Mouse (Mus musculus) hindbrain, embryonic 10.5 days (tissue): ENCODE measurements around the gene Cdk17. TPM values are rescaled to one million over a fixed set of nuclear protein-coding genes. Genes with fewer than 3 reads are reported as not detected.

Experiments
- DNase-seq: peaks from one replicate; pipeline ENCODE4 v3.0.0-alpha.2; 2017; ENCODE audit warnings: low spot score
- H3K27ac ChIP-seq: fragments of 300-500 bp; sonication (generic); 2 replicates; pipeline ENCODE4 v1.5.1; 2016; ENCODE audit warnings: mild to moderate bottlenecking, moderate library complexity
- H3K27me3 ChIP-seq: fragments of 300-500 bp; sonication (generic); 2 replicates; pipeline ENCODE4 v1.6.1; 2016; ENCODE audit warnings: mild to moderate bottlenecking; ENCODE audit not compliant: poor library complexity, insufficient read depth, severe bottlenecking
- H3K36me3 ChIP-seq: fragments of 300-500 bp; sonication (generic); 2 replicates; pipeline ENCODE4 v1.6.1; 2016; ENCODE audit warnings: mild to moderate bottlenecking, moderate library complexity
- H3K4me1 ChIP-seq: fragments of 300-500 bp; sonication (generic); replicated peaks from 2 replicates; pipeline ENCODE4 v1.6.1; 2016; ENCODE audit warnings: mild to moderate bottlenecking
- H3K4me3 ChIP-seq: fragments of 300-500 bp; sonication (generic); 2 replicates; pipeline ENCODE4 v1.5.1; 2016; ENCODE audit warnings: mild to moderate bottlenecking, moderate library complexity
- H3K9me3 ChIP-seq: fragments of 300-500 bp; sonication (generic); 2 replicates; pipeline ENCODE4 v1.6.1; 2016; ENCODE audit warnings: mild to moderate bottlenecking, moderate library complexity
- WGBS: fragments of 180-500 bp; shearing (Covaris S2); methylation state at CpG from one replicate; pipeline ENCODE4 v1.1.7; 2016; 5-methylcytosine and 5-hydroxymethylcytosine counted together
- polyA plus RNA-seq: library from polyadenylated mRNA; unstranded; fragments of >200 nt; fragmentation: Nextera tagmentation; extraction: Ambion mirVana; gene quantifications from 2 replicates; pipeline ENCODE4 v1.2.1, GENCODE M21; 2016

The Cdk17 gene
- polyA plus RNA-seq, 1 experiment from 2014 or later = 22.6 TPM

DNA sequence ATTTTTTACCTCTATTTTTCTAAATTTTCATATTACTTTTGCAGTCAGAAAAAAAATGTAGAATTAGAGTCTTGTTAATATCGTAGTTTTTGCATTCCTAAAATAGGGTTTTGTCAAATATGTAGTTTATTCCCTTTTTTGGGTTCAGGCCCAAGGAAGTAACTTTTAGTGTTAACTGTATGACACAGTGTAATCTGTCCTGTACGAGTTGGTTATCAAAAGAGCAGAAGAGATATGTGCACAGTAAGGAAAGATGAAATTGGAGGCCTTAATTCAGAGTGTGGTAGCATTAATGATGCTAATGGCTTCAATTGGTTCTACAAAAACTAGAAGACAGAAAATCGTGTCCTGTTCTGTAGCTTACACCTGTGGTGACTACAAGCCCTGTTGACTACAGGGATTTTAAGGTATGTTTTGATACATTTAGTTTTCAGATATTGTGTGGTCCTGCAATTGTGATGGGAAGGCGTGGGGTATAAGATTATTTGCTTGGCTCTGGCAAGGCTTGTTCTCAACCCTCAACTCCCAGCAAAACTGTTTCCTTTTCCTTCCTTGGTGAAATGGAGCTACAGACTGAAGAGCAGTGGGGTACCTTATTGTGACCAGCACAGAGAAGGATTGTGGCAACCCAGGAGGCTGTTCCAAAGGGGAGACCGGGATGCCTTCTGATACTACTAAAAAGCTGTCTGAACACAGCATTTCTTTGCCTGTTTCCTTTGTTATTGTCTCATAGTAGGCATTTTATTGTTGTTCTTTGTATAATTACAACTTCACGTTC, 3.2 kb downstream of the Cdk17 start:
- Histone ChIP-seq H3K4me1 (peaks cover 65% of the 10 kb centered on the region), H3K36me3 (no peaks in the 10 kb centered on the region), H3K27me3 (no peaks in the 10 kb centered on the region), H3K4me3 (no peak overlapping the region), H3K9me3 (no peaks in the 10 kb centered on the region), H3K27ac (peak overlapping the region; percentile 53; the same call in 1 of the 2 replicates)
- 56% methylated on average over 6 of the region's 6 CpGs for WGBS
- no peak for DNase-seq

DNA sequence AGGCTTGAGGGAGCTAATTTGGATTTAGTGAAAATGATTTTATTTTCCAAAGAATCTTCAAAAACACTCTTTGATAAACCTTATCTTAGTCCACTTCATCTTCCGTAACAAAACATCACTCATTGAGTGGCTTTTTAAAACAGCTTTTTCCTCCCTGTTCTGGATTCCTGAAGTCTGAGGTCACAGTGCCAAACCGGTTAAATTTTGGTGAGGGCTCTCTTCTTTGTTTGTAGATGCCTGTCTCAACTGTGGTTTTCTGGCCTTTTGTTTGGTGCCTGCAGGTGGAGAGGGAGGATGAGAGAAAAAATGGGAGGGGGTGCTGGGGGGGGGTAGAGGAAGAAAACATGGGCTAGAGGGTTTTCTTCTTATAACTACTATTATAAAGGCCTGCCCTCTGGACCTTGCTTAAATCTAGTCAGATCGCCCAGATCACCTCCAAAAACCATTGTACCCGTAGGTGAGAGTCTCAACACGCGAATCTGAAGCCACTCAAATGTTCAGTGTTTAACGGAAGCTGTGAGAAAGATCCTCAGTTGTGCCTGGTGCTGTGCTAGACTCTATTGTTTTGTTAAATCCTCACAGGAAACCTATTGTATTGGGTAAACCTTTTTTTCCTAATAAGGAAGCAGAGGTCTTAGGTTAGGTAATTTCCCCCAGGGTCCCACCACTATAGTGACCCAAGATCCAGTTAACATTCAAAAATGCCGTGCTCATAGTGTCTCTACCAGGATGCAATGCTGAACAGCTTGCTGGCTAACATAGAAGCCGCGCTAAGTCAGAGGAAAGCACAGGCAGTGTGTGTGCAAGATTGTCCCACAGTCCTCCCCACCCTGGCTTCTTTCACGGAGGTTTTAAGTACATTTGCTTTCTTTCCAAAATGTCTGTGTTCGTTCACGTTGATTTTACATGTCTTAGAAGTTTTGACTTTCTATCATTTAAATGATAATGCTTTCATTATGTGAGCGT, 5.0 kb downstream of the Cdk17 start:
- H3K4me3 ChIP-seq = peak overlapping the region; percentile 38
- H3K4me1 ChIP-seq = peaks cover 62% of the 10 kb centered on the region
- no peaks in the 10 kb centered on the region for H3K9me3 ChIP-seq
- 10% methylated on average over 14 of the region's 14 CpGs for WGBS
- H3K27ac ChIP-seq = peak overlapping the region; percentile 86
- 0 out of 2 replicates have a peak, but pooled peaks cover 4% of the 10 kb centered on the region for H3K36me3 ChIP-seq
- peak; percentile 18 for DNase-seq
- H3K27me3 ChIP-seq = no peaks in the 10 kb centered on the region

DNA sequence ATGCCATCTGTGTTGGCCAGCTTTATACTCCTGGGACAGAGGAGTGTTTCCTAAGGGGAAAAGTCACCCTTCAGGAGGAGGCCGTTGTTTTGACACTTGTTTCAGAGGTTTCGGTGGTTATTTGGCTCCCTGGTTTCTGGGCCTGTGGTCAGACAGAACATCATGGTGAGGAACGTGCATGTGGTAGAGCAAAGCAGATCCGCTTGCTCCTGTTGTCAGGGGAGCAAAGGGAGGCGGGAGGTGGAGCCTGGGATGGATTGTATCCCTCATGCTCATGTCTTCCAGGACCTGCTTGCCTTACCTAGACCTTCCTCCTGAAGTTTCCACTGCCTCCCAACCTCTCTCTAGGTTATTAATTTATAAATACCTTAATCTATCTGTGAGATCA, 5.7 kb downstream of the Cdk17 start:
- Histone ChIP-seq H3K36me3 (0 out of 2 replicates have a peak, but pooled peaks cover 4% of the 10 kb centered on the region), H3K4me1 (peaks cover 66% of the 10 kb centered on the region), H3K27ac (peak overlapping the region; percentile 86), H3K27me3 (no peaks in the 10 kb centered on the region), H3K9me3 (no peaks in the 10 kb centered on the region), H3K4me3 (peak overlapping the region; percentile 38)
- WGBS = 5% methylated on average over 5 of the region's 5 CpGs
- DNase-seq = peak; percentile 37

DNA sequence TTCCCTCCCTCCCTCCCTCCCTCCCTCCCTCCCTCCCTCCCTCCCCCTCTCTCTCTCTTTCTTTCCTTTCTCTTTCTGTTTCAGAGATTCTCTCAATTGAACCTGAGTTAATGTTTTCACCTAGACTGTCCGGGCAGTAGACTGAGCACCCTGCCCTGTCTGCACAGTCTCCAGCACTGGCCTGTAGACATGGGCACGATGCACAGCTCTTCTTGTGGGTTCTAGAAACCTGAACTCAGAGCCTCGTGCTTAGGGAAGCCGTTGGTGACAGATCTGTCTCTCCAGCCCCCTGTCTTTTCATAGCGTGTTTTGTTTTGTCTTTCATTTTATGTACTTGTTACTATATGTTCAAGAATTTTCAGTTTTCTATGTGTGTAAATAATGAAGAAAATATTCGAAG, 6.6 kb downstream of the Cdk17 start:
- 74% methylated on average over 6 of the region's 6 CpGs for WGBS
- no peak for DNase-seq
- Histone ChIP-seq H3K36me3 (0 out of 2 replicates have a peak, but pooled peaks cover 4% of the 10 kb centered on the region), H3K9me3 (no peaks in the 10 kb centered on the region), H3K27me3 (no peaks in the 10 kb centered on the region), H3K27ac (peak overlapping the region; percentile 35; the same call in 1 of the 2 replicates), H3K4me1 (peaks cover 63% of the 10 kb centered on the region), H3K4me3 (no peak overlapping the region)

DNA sequence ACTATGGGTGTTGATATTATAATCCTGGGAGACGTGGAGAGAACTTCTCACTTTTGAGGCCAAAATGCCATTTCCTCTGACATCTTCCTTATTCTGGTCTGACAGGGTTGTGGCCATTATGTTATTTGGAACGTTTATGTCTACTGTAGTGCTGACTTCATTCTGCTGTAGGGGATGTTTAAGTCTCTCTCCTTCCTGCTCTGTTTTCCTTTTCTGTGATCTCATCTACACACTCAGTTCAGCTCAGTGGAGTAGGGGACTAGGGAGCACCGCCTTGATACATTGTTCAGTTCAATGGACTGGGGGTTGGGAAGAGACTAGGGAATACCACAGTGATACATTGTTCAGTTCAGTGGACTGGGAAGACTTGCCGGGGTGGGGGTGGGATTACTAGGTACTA, 7.4 kb downstream of the Cdk17 start:
- Histone ChIP-seq H3K27me3 (no peaks in the 10 kb centered on the region), H3K36me3 (peaks cover 8% of the 10 kb centered on the region; the same call in 1 of the 2 replicates), H3K4me3 (no peak overlapping the region), H3K9me3 (no peaks in the 10 kb centered on the region), H3K4me1 (peaks cover 57% of the 10 kb centered on the region), H3K27ac (peak overlapping the region; percentile 47; the same call in 1 of the 2 replicates)
- 36% methylated on average over 4 of the region's 4 CpGs for WGBS
- DNase-seq = no peak

DNA sequence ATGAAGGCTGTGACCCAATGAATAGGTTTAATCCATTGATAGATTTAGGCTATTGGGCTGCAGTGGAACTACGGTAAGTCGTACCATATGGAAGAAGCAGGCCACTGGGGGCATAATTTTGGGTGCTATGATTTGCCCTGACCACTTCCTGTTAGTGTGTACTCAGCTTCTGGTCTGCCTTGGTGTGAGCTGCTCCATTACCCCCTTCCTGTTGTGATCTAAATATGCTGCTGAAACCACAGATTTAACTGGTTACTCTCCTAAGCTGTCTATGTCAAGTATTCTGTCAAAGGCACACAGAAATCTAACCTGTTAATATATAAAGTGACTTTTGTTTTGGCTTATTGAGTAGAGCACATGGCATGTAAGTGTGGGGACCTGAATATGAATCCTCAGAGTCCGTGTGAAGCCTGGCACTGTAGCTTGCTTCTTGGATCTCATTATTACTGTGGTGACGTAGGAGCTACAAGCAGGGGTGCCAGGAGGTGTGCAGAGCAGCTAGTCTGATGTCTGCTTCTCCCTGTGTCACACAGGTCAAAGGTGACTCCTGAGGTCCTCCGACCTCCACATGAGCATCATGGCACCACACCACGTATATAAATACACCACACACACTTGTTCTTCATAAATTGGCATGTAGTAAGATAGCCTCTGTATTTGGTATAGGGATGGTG, 10.6 kb downstream of the Cdk17 start:
- H3K36me3 ChIP-seq = peaks cover 15% of the 10 kb centered on the region; the same call in 1 of the 2 replicates
- no peak for DNase-seq
- 68% methylated on average over 6 of the region's 6 CpGs for WGBS
- H3K9me3 ChIP-seq = no peaks in the 10 kb centered on the region
- no peak overlapping the region for H3K4me3 ChIP-seq
- H3K27me3 ChIP-seq = no peaks in the 10 kb centered on the region
- H3K27ac ChIP-seq = no peak overlapping the region
- H3K4me1 ChIP-seq = peaks cover 28% of the 10 kb centered on the region

DNA sequence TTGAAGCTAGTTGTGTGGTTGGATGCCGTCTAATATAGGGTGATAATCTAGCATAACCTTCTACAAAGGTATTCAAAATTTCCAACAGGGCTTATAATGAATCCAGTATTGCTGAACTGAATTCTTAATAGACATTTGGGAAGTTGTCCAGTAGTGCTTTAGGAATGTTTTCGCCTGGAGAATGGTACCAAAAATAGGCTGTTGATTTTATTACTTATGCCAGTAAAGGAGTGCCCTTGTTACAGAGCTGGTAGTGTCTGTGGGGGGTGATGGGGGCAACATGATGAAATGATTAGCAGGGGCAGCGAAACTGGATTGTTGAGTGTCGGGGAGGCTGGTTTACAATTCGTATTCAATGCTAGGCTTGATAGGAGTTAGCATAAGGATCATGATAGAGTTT, 16.8 kb downstream of the Cdk17 start:
- Histone ChIP-seq H3K27ac (no peak overlapping the region), H3K27me3 (no peaks in the 10 kb centered on the region), H3K36me3 (peaks cover 11% of the 10 kb centered on the region; the same call in 1 of the 2 replicates), H3K4me3 (no peak overlapping the region), H3K9me3 (no peaks in the 10 kb centered on the region), H3K4me1 (no peaks in the 10 kb centered on the region)
- 87% methylated on average over 5 of the region's 5 CpGs for WGBS
- DNase-seq = no peak

DNA sequence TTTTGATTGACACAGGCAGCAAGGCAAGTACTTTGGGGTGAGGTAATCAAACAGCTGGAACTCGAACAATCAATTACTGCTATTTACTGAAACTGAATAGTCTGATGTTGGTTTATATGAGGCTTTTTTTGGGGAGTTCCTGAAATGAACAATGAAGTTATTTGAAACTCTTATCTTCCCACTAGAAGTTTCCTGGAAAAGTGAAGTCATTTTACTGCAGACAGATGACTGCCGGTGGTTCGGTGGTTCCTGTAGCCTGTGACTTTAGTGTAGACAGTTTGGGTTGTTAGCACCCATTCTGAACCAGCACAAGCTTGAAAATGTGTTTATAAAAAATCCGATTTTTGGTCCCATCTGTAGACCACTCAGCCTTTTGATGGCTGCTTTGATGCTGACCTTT, 17.2 kb downstream of the Cdk17 start:
- DNase-seq = no peak
- WGBS = 87% methylated on average over 4 of the region's 4 CpGs

DNA sequence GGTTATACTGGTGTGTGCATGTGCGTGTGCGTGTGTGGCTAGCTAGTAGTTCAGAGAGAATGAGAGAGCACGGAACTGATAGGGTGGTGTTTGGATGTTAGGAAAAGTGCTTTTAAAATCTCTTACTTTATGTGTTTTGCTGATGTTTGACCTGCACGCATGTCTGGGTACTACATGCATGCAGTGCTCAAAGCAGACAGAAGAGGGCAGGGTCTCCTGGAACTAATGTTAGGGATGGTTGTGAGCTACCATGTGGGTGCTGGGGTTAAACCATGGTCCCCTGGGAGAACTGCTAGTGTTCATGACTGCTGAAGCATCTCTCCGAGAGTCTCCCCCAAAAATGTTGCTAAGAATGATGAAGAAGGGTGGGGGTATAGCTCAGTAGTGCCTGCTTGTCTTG, 18.0 kb downstream of the Cdk17 start:
- Histone ChIP-seq H3K27ac (no peak overlapping the region), H3K4me3 (no peak overlapping the region), H3K4me1 (no peaks in the 10 kb centered on the region), H3K9me3 (no peaks in the 10 kb centered on the region), H3K36me3 (peaks cover 1% of the 10 kb centered on the region; the same call in 1 of the 2 replicates), H3K27me3 (no peaks in the 10 kb centered on the region)
- 95% methylated on average over 5 of the region's 5 CpGs for WGBS
- no peak for DNase-seq

More for the DNA sequence above, 17.2 kb downstream of the Cdk17 start:
- no peaks in the 10 kb centered on the region for H3K27me3 ChIP-seq
- no peaks in the 10 kb centered on the region for H3K4me1 ChIP-seq
- H3K36me3 ChIP-seq = peaks cover 9% of the 10 kb centered on the region; the same call in 1 of the 2 replicates
- H3K27ac ChIP-seq = no peak overlapping the region
- no peaks in the 10 kb centered on the region for H3K9me3 ChIP-seq
- no peak overlapping the region for H3K4me3 ChIP-seq

DNA sequence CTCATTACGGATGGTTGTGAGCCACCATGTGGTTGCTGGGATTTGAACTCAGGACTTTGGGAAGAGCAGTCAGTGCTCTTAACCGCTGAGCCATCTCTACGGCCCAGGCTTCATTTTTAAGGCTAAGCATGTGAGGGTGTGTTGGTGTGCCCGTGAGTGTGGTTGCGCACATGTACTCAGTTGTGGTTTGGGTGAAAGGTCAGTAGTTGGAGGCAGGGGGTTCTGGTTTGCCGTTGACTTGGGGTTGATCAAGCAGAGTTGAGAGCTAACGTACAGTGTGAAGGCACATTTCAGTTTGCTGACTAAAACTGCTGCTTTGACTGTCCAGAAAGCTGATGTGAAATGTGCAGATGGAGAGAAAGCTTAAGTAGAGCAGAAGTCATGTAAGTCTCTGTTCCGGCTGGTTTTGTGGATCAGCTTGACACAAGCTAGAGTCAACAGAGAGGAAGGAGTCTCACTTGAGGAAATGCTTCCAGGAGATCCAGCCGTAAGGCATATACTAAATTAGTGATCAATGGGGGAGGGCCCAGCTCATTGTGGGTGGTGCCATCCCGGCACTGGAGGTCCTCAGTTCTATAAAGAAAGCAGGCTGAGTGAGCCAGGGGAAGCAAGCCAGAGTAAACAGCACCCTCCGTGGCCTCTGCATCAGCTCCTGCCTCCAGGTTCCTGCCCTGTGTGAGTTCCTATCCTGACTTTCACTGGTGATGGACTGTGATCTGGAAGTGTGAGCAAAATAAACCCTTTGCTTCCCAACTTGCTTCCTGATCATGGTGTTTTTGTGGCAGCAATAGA, 19.2 kb downstream of the Cdk17 start:
- WGBS = 88% methylated on average over 11 of the region's 11 CpGs
- H3K36me3 ChIP-seq = no peaks in the 10 kb centered on the region
- no peak for DNase-seq
- no peak overlapping the region for H3K27ac ChIP-seq
- no peak overlapping the region for H3K4me3 ChIP-seq
- no peaks in the 10 kb centered on the region for H3K9me3 ChIP-seq
- no peaks in the 10 kb centered on the region for H3K27me3 ChIP-seq
- H3K4me1 ChIP-seq = 0 out of 2 replicates have a peak, but pooled peaks cover 3% of the 10 kb centered on the region

DNA sequence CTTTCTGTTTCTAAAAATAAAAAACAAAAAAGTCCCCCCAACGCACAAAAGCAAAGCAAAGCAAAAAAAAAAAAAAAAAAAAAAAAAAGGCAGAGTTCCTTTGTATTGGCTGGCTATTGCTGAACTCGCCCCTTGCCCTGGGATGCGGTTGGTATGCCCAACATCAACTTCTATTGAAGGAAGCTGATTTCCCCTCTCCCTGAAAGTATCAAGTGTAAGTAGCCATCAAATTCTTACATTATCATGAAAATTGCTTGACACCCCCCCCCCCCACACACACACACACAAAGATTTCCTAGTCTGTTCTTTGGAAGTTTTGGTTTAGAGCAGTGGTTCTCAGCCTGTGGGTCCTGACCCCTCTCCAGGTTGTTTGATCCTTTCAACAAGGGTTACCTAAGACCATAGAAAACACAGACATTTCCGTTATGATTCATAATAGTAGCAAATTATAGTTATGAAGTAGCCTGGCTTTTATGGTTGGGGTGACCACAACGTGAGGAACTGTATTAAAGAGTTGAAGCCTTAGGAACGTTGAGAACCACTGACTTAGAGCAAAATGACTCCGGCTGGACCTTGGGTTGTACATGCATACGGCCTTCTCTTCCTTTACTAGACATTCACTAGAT, 23.8 kb downstream of the Cdk17 start:
- Histone ChIP-seq H3K4me1 (peaks cover 18% of the 10 kb centered on the region), H3K27me3 (no peaks in the 10 kb centered on the region), H3K4me3 (no peak overlapping the region), H3K9me3 (no peaks in the 10 kb centered on the region), H3K27ac (no peak overlapping the region), H3K36me3 (no peaks in the 10 kb centered on the region)
- DNase-seq = no peak
- WGBS = 79% methylated on average over 8 of the region's 8 CpGs
